Mouse (Mus musculus) heart, adult 9 months (tissue): Measurements from ENCODE around the gene Lrmda.

Source experiments
- DNase-seq, 2 experiments: peaks; one replicate each; pipeline ENCODE4 v3.0.0; 2022; ENCODE audit warnings: low spot score in 2 of 2

Lrmda gene

GRCm38 (mm10) chr14:22413220-22413619 lies 393.7 kb downstream of the Lrmda start:
- DNase-seq, result no peak

- no peak for DNase-seq
Observed at GRCm38 (mm10) chr14:22417706-22418105, 398.2 kb downstream of the Lrmda start.

GRCm38 (mm10) chr14:22421668-22422067 lies 402.2 kb downstream of the Lrmda start:
- DNase-seq, result no peak

GRCm38 (mm10) chr14:22425018-22425534 lies 405.6 kb downstream of the Lrmda start:
- no peak for DNase-seq

GRCm38 (mm10) chr14:22435441-22435840 lies 415.9 kb downstream of the Lrmda start:
- DNase-seq, result no peak

- DNase-seq, result no peak
Observed at GRCm38 (mm10) chr14:22435860-22436377, 416.4 kb downstream of the Lrmda start.

GRCm38 (mm10) chr14:22440341-22440999 lies 421.0 kb downstream of the Lrmda start:
- DNase-seq, result no peak

GRCm38 (mm10) chr14:22441859-22442447 lies 422.4 kb downstream of the Lrmda start:
- DNase-seq, result no peak

- DNase-seq, result no peak
Observed at GRCm38 (mm10) chr14:22442719-22443118, 423.2 kb downstream of the Lrmda start.

- no peak for DNase-seq
Observed at GRCm38 (mm10) chr14:22444541-22444940, 425.0 kb downstream of the Lrmda start.

- DNase-seq, result peak; percentile 23 to 32
Observed at GRCm38 (mm10) chr14:22445161-22445821, 425.8 kb downstream of the Lrmda start.

- DNase-seq, result no peak
Observed at GRCm38 (mm10) chr14:22445841-22446570, 426.5 kb downstream of the Lrmda start.

GRCm38 (mm10) chr14:22451603-22452002 lies 432.1 kb downstream of the Lrmda start:
- DNase-seq, result no peak

GRCm38 (mm10) chr14:22464314-22464713 lies 444.8 kb downstream of the Lrmda start:
- DNase-seq, result no peak

GRCm38 (mm10) chr14:22471041-22471440 lies 451.5 kb downstream of the Lrmda start:
- DNase-seq, result no peak

- DNase-seq, result no peak
Observed at GRCm38 (mm10) chr14:22473451-22473850, 453.9 kb downstream of the Lrmda start.

GRCm38 (mm10) chr14:22473991-22474390 lies 454.5 kb downstream of the Lrmda start:
- DNase-seq, result no peak

- no peak for DNase-seq
Observed at GRCm38 (mm10) chr14:22493326-22493725, 473.8 kb downstream of the Lrmda start.

- no peak for DNase-seq
Observed at GRCm38 (mm10) chr14:22494290-22494689, 474.8 kb downstream of the Lrmda start.

- DNase-seq, result no peak
Observed at GRCm38 (mm10) chr14:22494866-22495265, 475.4 kb downstream of the Lrmda start.

GRCm38 (mm10) chr14:22495286-22495685 lies 475.8 kb downstream of the Lrmda start:
- DNase-seq, result no peak

- no peak for DNase-seq
Observed at GRCm38 (mm10) chr14:22497636-22498131, 478.2 kb downstream of the Lrmda start.
